Mouse (Mus musculus) kidney, adult 18-20 months (tissue): ENCODE measurements around the gene Armc12.
"Not testable (repeated sequence)": the region's sequence is repeated elsewhere in the genome, so short reads cannot be mapped to it uniquely, and the experiment has no call there.

Experiments used
- DNase-seq: peaks from one replicate; pipeline ENCODE4 v3.0.0; 2021

Armc12 gene

GRCm38 (mm10) chr17:28533327-28533726 is 2.7 kb downstream of the Armc12 start:
- DNase-seq = no peak

GRCm38 (mm10) chr17:28537881-28538280 is 7.3 kb downstream of the Armc12 start:
- DNase-seq = no peak

- DNase-seq = peak; percentile 32
These were observed 16.3 kb downstream of the Armc12 start for GRCm38 (mm10) chr17:28546925-28547324.

- no peak for DNase-seq
These were observed 17.9 kb downstream of the Armc12 start for GRCm38 (mm10) chr17:28548550-28548949.

GRCm38 (mm10) chr17:28549111-28549510 is 18.5 kb downstream of the Armc12 start, which contains the start of gene Clpsl2:
TSS of gene Clpsl2 (plus strand) at chr17:28549411.
- no peak for DNase-seq

GRCm38 (mm10) chr17:28553040-28553793 is 22.6 kb downstream of the Armc12 start:
- DNase-seq = peak; percentile 78

- DNase-seq = not testable (repeated sequence)
These were observed 23.4 kb downstream of the Armc12 start for GRCm38 (mm10) chr17:28554021-28554420.

GRCm38 (mm10) chr17:28556635-28557396 is 26.2 kb downstream of the Armc12 start:
- no peak for DNase-seq

GRCm38 (mm10) chr17:28557772-28558171 is 27.2 kb downstream of the Armc12 start:
- no peak for DNase-seq

- DNase-seq = no peak
These were observed 30.0 kb downstream of the Armc12 start, which contains the start of gene Clps for GRCm38 (mm10) chr17:28560598-28560997. TSS of gene Clps (minus strand) at chr17:28560766.

- no peak for DNase-seq
These were observed 31.0 kb downstream of the Armc12 start for GRCm38 (mm10) chr17:28561613-28562012.

GRCm38 (mm10) chr17:28565181-28565580 is 34.6 kb downstream of the Armc12 start:
- DNase-seq = no peak

- no peak for DNase-seq
These were observed 36.9 kb downstream of the Armc12 start for GRCm38 (mm10) chr17:28567541-28567940.

GRCm38 (mm10) chr17:28571868-28572267 is 41.3 kb downstream of the Armc12 start:
- no peak for DNase-seq

- DNase-seq = no peak
These were observed 41.9 kb downstream of the Armc12 start for GRCm38 (mm10) chr17:28572521-28572920.

- no peak for DNase-seq
These were observed 42.3 kb downstream of the Armc12 start for GRCm38 (mm10) chr17:28572941-28573340.

- peak; percentile 25 for DNase-seq
These were observed 44.9 kb downstream of the Armc12 start, which contains the start of gene Lhfpl5 for GRCm38 (mm10) chr17:28575244-28576125. TSS of gene Lhfpl5 (plus strand) at chr17:28575641.

- peak; percentile 65 for DNase-seq
These were observed 49.8 kb downstream of the Armc12 start for GRCm38 (mm10) chr17:28580396-28580795.

- no peak for DNase-seq
These were observed 50.5 kb downstream of the Armc12 start for GRCm38 (mm10) chr17:28581056-28581455.

GRCm38 (mm10) chr17:28586509-28586908 is 55.9 kb downstream of the Armc12 start:
- DNase-seq = no peak

- DNase-seq = no peak
These were observed 58.0 kb downstream of the Armc12 start for GRCm38 (mm10) chr17:28588591-28588990.
